Mouse (Mus musculus): ENCODE results near the gene Fndc10.
"Not testable (repeated sequence)": the region's sequence is repeated elsewhere in the genome, so short reads cannot be mapped to it uniquely, and the experiment has no call there.

Gene Fndc10

GRCm38 (mm10) chr4:155687764-155688163, 6.4 kb upstream of the Fndc10 start:
- DNase-seq (ENCODE audit: low read depth, low spot score): not testable (repeated sequence)

GRCm38 (mm10) chr4:155690571-155691375, 3.4 kb upstream of the Fndc10 start:
- DNase-seq (ENCODE audit: low read depth, low spot score): no peak

- DNase-seq (ENCODE audit: low read depth, low spot score): no peak
These were observed 1.7 kb upstream of the Fndc10 start for GRCm38 (mm10) chr4:155692421-155692820.

- peak; percentile 66 for DNase-seq (ENCODE audit: low read depth, low spot score)
These were observed 600 bp downstream of the Fndc10 start for GRCm38 (mm10) chr4:155694482-155695401.

- DNase-seq (ENCODE audit: low read depth, low spot score): no peak
These were observed 1.5 kb downstream of the Fndc10 start for GRCm38 (mm10) chr4:155695531-155696062.

GRCm38 (mm10) chr4:155696261-155697255, 2.4 kb downstream of the Fndc10 start:
- DNase-seq (ENCODE audit: low read depth, low spot score): no peak

- no peak for DNase-seq (ENCODE audit: low read depth, low spot score)
These were observed 6.3 kb downstream of the Fndc10 start for GRCm38 (mm10) chr4:155700425-155700824.

GRCm38 (mm10) chr4:155703425-155703929, 9.3 kb downstream of the Fndc10 start:
- DNase-seq (ENCODE audit: low read depth, low spot score): no peak

- DNase-seq (ENCODE audit: low read depth, low spot score): peak; percentile 96
These were observed 10.8 kb downstream of the Fndc10 start, which contains the start of gene Ssu72 for GRCm38 (mm10) chr4:155704721-155705591. Gene Ssu72, plus strand, starts transcription at chr4:155704800.

- no peak for DNase-seq (ENCODE audit: low read depth, low spot score)
These were observed 11.4 kb downstream of the Fndc10 start for GRCm38 (mm10) chr4:155705592-155705929.

GRCm38 (mm10) chr4:155708582-155708981, 14.4 kb downstream of the Fndc10 start:
- no peak for DNase-seq (ENCODE audit: low read depth, low spot score)

GRCm38 (mm10) chr4:155708988-155709387, 14.8 kb downstream of the Fndc10 start:
- DNase-seq (ENCODE audit: low read depth, low spot score): no peak

GRCm38 (mm10) chr4:155710521-155711252, 16.5 kb downstream of the Fndc10 start:
- DNase-seq (ENCODE audit: low read depth, low spot score): no peak

GRCm38 (mm10) chr4:155721668-155722083, 27.5 kb downstream of the Fndc10 start:
- DNase-seq (ENCODE audit: low read depth, low spot score): no peak

- no peak for DNase-seq (ENCODE audit: low read depth, low spot score)
These were observed 33.9 kb downstream of the Fndc10 start for GRCm38 (mm10) chr4:155727993-155728392.

- DNase-seq (ENCODE audit: low read depth, low spot score): no peak
These were observed 39.1 kb downstream of the Fndc10 start for GRCm38 (mm10) chr4:155733267-155733666.

- DNase-seq (ENCODE audit: low read depth, low spot score): peak; percentile 94
These were observed 40.3 kb downstream of the Fndc10 start, which contains the start of gene Tmem240 for GRCm38 (mm10) chr4:155734350-155734941. Gene Tmem240, plus strand, starts transcription at chr4:155734800.

GRCm38 (mm10) chr4:155734951-155735702, 41.0 kb downstream of the Fndc10 start:
- peak; percentile 37 for DNase-seq (ENCODE audit: low read depth, low spot score)

Data from mesoderm, embryonic 11.5 days (tissue).